Mouse (Mus musculus) testis, adult 2 months (tissue): Measurements from ENCODE around the gene F930015N05Rik.

ENCODE experiments used
- CTCF ChIP-seq: fragments of 200-500 bp; IDR thresholded peaks from 2 replicates; pipeline ENCODE4 v1.5.1; 2012; ENCODE audit warnings: low read depth, mild to moderate bottlenecking, inconsistent platforms, low read length, moderate library complexity; ENCODE audit not compliant: control insufficient read depth, insufficient read depth, insufficient replicate concordance
- POLR2A ChIP-seq: fragments of 200-500 bp; IDR thresholded peaks from 2 replicates; pipeline ENCODE4 v1.6.1; 2012; ENCODE audit warnings: low read depth, mild to moderate bottlenecking, inconsistent platforms, low read length, moderate library complexity; ENCODE audit not compliant: control insufficient read depth

DNA sequence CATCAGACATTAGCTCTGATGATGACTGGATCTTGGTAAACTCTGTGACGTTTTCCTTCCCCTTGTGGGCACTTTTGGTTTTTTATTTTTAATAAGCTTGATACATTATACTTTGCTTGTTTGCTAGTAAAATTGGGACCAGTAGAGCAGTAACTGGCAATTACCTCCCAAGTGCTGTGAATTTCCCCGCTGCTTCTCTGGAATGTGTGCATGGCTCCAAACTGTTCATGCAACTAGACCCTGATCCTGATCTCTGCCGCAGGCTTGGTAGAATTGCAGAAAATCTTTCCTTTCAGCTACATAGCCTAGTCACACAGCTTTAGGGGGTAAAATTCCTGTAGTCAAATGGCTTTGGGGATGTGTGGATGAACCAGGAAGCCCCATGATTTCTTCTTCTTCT, 37.2 kb upstream of the F930015N05Rik start:
- TF ChIP-seq CTCF (no peak), POLR2A (no peak)
